Mouse (Mus musculus) heart, embryonic 12.5 days (tissue): ENCODE results near the gene Myo1a. TPM values are rescaled to one million over a fixed set of nuclear protein-coding genes. Genes with fewer than 3 reads are reported as not detected.
A peak's percentile ranks its signal among the peaks of the same experiment; 100 is the strongest.

Source experiments
- ATAC-seq: fragments of 200-750 bp; cut with Nextera tagmentation; 2 replicates; pipeline ENCODE4 v1.8.0; 2017; ENCODE audit warnings: moderate TSS enrichment, moderate library complexity; ENCODE audit not compliant: insufficient number of reproducible peaks, low FRiP score
- H3K27ac ChIP-seq: fragments of 300-500 bp; sonication (generic); 2 replicates; pipeline ENCODE4 v1.5.1; 2016; ENCODE audit warnings: mild to moderate bottlenecking, moderate library complexity; ENCODE audit not compliant: poor library complexity, severe bottlenecking
- H3K27me3 ChIP-seq: fragments of 300-500 bp; sonication (generic); replicated peaks from 2 replicates; pipeline ENCODE4 v1.6.1; 2016; ENCODE audit warnings: mild to moderate bottlenecking, moderate library complexity
- H3K36me3 ChIP-seq: fragments of 300-500 bp; sonication (generic); 2 replicates; pipeline ENCODE4 v1.6.1; 2016; ENCODE audit warnings: mild to moderate bottlenecking, moderate library complexity
- H3K4me1 ChIP-seq: fragments of 300-500 bp; sonication (generic); replicated peaks from 2 replicates; pipeline ENCODE4 v1.6.1; 2016; ENCODE audit warnings: mild to moderate bottlenecking
- H3K4me2 ChIP-seq: fragments of 300-500 bp; sonication (generic); 2 replicates; pipeline ENCODE4 v1.6.1; 2016; ENCODE audit warnings: mild to moderate bottlenecking, moderate library complexity
- H3K4me3 ChIP-seq: fragments of 300-500 bp; sonication (generic); 2 replicates; pipeline ENCODE4 v1.5.1; 2016; ENCODE audit warnings: mild to moderate bottlenecking
- H3K9ac ChIP-seq: fragments of 300-500 bp; sonication (generic); 2 replicates; pipeline ENCODE4 v1.6.1; 2016; ENCODE audit warnings: mild to moderate bottlenecking, moderate library complexity
- H3K9me3 ChIP-seq: fragments of 300-500 bp; sonication (generic); replicated peaks from 2 replicates; pipeline ENCODE4 v1.6.1; 2016; ENCODE audit warnings: mild to moderate bottlenecking, moderate library complexity
- WGBS: fragments of 180-500 bp; shearing (Covaris S2); methylation state at CpG from one replicate; pipeline ENCODE4 v1.1.7; 2016; 5-methylcytosine and 5-hydroxymethylcytosine counted together
- polyA plus RNA-seq: library from polyadenylated mRNA; unstranded; fragments of >200 nt; fragmentation: Nextera tagmentation; extraction: Ambion mirVana; gene quantifications from 2 replicates; pipeline ENCODE4 v1.2.1, GENCODE M21; 2016

Myo1a gene
- polyA plus RNA-seq, 1 experiment from 2014 or later = 0.32 TPM

DNA sequence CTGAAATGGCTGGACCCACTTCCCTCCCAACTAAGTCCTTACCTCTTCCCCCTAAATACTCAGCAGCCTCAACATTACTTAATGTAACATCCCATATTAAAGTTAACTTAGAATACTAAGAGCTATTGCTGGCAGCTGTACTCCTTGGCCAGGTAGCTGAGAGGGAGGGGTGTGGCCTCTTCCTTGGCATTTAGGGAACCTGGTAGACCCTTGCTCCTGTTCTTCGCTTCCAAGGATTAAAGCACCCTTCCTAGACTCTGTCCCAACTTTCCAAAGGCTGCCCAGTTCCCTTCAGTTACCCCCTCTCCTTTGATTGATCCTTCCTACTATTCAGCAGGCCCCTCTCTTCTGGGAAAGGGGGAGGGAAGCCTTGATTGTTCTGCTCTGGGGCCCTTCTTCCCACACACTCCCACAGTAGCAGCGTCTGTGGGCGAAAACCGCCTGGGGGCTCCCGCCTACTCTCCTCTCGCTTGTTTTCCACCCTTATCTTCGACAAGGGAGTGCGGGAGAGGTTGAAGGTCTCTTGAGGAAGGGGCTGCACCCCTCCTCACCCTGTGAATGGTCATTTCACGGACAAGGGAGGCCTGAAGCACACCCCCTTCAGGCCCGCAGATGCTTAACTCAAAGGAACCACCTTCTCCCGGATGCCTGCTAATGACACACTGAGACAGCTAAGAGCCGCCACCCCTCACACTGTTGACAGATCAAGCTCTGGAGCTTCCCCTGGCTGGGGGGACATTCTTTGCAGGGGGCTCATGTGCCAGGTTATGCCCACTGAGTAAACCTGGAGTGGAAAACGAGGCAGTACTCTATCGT lies 39.4 kb upstream of the Myo1a start:
- H3K36me3 ChIP-seq = peaks cover 32% of the 10 kb centered on the region
- peak overlapping the region; percentile 66 for H3K4me3 ChIP-seq
- peak overlapping the region; percentile 87 for H3K4me2 ChIP-seq
- H3K9me3 ChIP-seq = no peaks in the 10 kb centered on the region
- 7% methylated on average over 14 of the region's 14 CpGs for WGBS
- peaks cover 11% of the 10 kb centered on the region for H3K27me3 ChIP-seq
- peak overlapping the region; percentile 84 for H3K9ac ChIP-seq
- H3K4me1 ChIP-seq = peaks cover 73% of the 10 kb centered on the region
- no peak for ATAC-seq
- H3K27ac ChIP-seq = peak overlapping the region; percentile 94

DNA sequence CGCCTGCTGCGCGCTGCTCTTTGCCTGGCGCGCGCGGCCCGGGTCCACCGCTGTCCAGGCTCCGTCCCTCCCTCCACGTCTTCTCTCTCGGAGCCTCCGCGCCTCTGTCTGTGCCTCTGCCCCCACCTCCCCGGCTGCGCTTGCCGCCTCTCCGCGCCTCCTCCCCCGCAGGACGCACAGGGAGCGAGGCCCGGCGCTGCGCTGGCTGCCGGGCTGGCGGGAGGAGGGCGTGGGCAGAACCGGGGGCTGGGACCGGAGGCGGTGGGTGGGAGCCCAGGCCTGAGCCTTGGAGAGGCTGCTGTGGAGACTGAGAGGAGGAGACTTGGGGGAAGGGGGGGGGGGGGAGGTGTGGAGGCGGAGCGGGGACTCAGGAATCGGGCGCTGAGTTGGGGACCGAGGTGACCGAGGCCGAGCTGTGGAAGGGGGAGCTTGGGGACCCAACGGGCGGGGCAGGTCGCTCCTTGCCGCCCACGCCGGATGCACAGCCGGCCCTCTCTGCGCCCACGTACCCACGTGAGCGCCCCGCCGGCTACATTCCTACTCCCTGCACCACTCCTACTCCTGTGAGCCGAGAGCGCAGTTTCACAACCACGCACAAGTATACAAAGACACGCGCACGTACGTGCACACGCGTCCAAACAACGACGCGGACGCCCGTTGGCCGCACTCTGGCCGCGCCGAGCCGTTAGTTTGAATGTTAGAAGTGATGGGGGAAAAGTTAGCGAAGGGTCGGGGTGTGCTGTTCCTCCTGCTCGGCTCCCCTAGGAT lies 38.3 kb upstream of the Myo1a start, which contains the start of gene Nemp1:
Gene Nemp1, plus strand, starts transcription at position 401 of the 768 bp plus-strand sequence.
- Histone ChIP-seq H3K4me2 (peak within 1 kb of the TSS; percentile 87), H3K4me3 (peak within 1 kb of the TSS; percentile 66), H3K9me3 (no peaks in the 10 kb centered on the region), H3K4me1 (peaks cover 62% of the 10 kb centered on the region), H3K27me3 (peaks cover 11% of the 10 kb centered on the region), H3K27ac (peak within 1 kb of the TSS; percentile 94), H3K9ac (peak within 1 kb of the TSS; percentile 84), H3K36me3 (peaks cover 24% of the 10 kb centered on the region)
- peak; percentile 62 for ATAC-seq
- under 1% methylated on average over 63 of the region's 73 CpGs for WGBS

DNA sequence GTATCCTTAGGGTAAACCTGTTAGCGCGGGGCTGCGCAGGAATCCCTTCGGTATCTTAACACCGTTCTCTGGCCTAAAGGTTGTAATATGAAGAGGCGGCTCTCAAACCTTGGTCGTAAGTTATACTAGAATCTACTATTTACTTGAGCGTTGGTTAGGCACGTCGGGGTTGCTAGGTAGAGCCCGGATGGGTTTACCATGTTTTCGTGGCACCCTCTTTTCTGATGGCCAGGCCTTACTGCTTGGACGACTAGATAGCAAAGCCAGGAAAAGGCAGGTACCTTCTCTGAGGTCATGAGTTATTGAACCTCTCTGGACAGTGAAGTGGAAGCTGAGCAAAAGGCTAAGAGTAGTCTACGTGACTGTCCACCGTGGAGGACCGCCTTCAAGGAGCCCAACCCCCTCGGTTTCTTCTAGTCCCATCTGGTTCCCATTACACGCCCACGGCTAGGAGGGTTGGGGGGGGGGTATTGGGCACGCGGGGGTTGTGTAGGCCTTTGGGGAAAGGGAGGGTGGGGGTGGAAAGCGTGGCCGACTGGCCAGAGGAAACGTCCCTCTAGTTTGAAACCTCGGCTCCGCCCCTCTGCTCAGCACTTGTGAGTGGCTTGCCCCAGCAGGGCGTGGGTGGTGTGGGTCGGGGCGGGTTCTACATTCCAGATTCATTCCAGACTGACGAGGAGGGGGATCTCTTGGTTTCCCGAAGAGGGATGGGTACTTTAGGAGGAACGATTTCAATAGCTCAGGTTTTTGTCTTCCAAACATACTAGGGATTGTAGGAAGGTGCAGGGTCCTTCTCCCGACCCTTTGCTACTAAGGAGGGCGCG lies 37.5 kb upstream of the Myo1a start:
- ATAC-seq = peak; percentile 73
- H3K27ac ChIP-seq = peak overlapping the region; percentile 94
- H3K27me3 ChIP-seq = peaks cover 11% of the 10 kb centered on the region
- under 1% methylated on average over 34 of the region's 35 CpGs for WGBS
- H3K4me3 ChIP-seq = peak overlapping the region; percentile 66
- no peaks in the 10 kb centered on the region for H3K9me3 ChIP-seq
- H3K4me2 ChIP-seq = peak overlapping the region; percentile 87
- peaks cover 54% of the 10 kb centered on the region for H3K4me1 ChIP-seq
- peaks cover 24% of the 10 kb centered on the region for H3K36me3 ChIP-seq
- H3K9ac ChIP-seq = peak overlapping the region; percentile 84

DNA sequence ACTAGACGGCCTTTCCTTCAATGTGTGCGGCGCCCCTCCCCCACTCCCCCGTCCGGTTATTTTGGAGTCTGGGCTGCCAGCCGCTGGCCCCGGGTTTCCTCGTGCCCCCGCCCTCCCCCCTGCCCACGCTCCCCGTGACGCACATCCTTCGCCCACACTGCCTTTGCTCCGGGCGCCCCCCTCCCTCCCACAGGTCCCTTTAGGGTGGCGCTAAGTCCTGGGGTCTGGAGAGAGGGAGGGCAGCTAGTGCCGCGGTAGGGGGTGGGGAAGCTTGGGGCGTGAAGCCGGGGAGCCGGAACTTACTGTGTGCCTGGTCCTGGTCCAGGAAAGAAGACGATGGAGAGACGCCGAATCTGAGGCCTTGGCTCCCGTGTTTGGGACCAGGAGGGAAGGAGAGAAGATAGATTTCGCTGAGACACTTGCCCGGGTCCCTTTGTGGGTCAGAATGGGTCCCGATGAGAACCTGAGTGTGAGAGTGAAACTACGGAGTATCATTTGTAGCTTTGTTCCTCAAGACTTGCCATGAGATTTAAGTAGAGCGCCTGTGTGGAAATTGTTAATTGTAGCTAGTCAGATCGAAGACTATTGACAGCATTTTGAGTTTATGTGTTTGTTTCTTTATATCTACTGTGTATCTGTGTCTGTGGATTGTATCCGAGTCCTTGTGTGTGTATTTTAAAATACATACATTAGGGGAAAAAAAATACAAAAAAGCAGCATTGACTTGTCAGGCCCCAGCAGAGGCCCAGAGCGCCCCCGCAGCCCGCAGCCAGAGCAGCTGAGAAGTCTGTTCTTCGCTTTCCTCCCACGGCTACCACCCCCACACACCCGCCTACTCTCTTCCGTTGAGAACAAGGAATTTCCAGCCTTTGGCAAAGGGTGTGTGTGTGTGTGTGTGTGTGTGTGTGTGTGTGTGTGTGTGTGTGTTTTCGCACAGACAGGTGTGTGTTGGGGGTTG lies 36.6 kb upstream of the Myo1a start, which contains the start of gene Nab2:
Gene Nab2, minus strand, starts transcription at position 476 of the 958 bp plus-strand sequence.
- Histone ChIP-seq H3K9me3 (no peaks in the 10 kb centered on the region), H3K4me1 (peaks cover 45% of the 10 kb centered on the region), H3K9ac (peak within 1 kb of the TSS; percentile 84), H3K36me3 (peaks cover 16% of the 10 kb centered on the region), H3K27me3 (peaks cover 11% of the 10 kb centered on the region), H3K4me2 (peak within 1 kb of the TSS; percentile 87), H3K4me3 (peak within 1 kb of the TSS; percentile 66), H3K27ac (peak within 1 kb of the TSS; percentile 94)
- peak; percentile 64 for ATAC-seq
- WGBS = 2% methylated on average over 40 of the region's 40 CpGs

DNA sequence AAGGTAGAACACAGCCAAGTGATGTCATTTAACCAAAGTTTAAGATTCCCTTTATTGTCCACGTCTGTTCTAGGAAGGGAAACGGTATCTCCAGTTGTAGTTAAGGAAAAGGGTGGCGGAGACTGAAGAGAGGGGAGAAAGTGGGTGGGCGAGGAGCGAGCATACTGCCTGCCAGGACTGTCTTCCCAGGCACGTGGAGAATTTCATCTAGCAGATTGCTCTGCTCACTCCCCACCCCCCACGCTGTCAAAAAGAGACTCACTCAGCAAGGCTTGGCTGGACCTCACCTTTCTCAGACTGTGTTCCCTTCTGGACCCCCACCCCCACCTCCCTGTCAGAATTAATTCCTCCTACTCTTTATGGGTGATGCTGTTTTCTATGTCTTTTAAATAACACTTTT lies 35.8 kb upstream of the Myo1a start:
- Histone ChIP-seq H3K9me3 (no peaks in the 10 kb centered on the region), H3K36me3 (peaks cover 8% of the 10 kb centered on the region), H3K9ac (0 out of 2 replicates have a peak overlapping the region, but pooled peaks have one; percentile 40), H3K4me3 (peak overlapping the region; percentile 66), H3K4me1 (peaks cover 37% of the 10 kb centered on the region), H3K4me2 (peak overlapping the region; percentile 87), H3K27me3 (peaks cover 8% of the 10 kb centered on the region), H3K27ac (peak overlapping the region; percentile 94)
- no peak for ATAC-seq
- WGBS = 6% methylated on average over 7 of the region's 7 CpGs

DNA sequence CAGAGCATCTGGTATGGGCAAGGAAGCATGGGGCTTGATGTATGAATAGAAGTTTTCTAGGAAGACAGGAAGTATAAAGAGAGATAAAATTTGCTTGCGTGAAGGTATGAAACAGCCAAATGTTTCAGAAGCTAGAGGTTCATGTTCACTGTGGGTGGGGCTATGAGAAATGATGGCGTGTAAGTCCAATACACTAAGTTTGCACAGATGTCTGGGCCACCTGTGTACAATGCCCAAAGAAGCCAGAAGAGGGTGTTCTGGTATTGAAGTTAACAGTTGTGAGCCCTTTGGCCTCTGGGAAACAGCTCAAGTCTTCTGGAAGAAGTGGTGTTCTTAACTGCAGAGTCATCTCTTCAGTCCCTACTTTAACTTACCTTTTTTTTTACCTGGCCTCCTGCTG lies 34.8 kb upstream of the Myo1a start:
- Histone ChIP-seq H3K27ac (no peak overlapping the region), H3K27me3 (no peaks in the 10 kb centered on the region), H3K9me3 (no peaks in the 10 kb centered on the region), H3K9ac (no peak overlapping the region), H3K4me1 (peaks cover 27% of the 10 kb centered on the region), H3K36me3 (no peaks in the 10 kb centered on the region), H3K4me3 (no peak overlapping the region), H3K4me2 (no peak overlapping the region)
- WGBS = 78% methylated on average over 2 of the region's 2 CpGs
- ATAC-seq = no peak

DNA sequence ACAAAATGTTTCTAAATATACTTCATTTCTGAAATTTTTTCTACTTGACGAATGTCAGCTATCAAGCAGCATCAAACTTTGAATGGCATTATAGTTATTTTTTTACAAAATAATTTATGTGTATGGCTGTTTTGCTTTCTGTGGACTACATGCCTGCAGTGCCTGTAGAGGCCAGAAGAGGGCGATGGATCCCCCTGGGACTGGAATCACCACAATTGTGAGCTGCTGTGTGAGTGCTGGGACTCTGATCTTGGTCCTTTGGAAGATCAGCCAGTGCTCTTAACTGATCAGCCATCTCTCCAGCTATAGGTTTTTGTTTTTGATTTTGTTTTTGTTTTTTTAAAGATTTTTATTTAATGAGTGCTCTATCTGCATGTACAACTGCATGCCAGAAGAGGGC lies 33.7 kb upstream of the Myo1a start:
- Histone ChIP-seq H3K9ac (no peak overlapping the region), H3K9me3 (no peaks in the 10 kb centered on the region), H3K27me3 (no peaks in the 10 kb centered on the region), H3K4me2 (no peak overlapping the region), H3K4me1 (peaks cover 20% of the 10 kb centered on the region), H3K36me3 (no peaks in the 10 kb centered on the region), H3K27ac (no peak overlapping the region), H3K4me3 (no peak overlapping the region)
- no peak for ATAC-seq
- WGBS = 38% methylated on average over 2 of the region's 2 CpGs

DNA sequence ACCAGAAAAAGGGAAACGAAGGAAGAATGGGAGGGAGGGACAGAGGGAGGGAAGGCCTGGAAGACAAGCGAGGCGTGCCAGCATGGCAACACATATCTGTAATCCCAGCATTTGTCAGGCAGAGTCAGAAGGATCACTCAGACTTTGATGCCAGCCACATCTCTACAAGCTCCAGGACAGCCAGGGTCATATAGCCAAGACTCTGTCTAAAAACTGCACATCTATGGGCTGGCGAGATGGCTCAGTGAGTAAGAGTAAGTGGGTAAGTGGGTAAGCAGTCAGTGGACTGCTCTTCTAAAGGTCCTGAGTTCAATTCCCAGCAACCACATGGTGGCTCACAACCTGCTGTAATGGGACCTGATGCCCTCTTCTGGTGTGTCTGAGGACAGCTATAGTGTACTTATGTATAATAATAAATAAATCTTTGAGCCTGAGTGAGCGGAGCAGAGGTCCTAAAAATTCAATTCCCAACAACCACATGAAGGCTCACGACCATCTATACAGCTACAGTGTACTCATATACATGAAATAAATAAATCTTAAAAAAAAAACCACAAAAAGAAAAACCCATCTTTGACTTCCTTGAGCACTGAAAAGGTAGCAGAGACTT lies 30.8 kb upstream of the Myo1a start:
- Histone ChIP-seq H3K4me1 (peaks cover 17% of the 10 kb centered on the region), H3K9me3 (no peaks in the 10 kb centered on the region), H3K27ac (no peak overlapping the region), H3K36me3 (no peaks in the 10 kb centered on the region), H3K4me3 (no peak overlapping the region), H3K9ac (no peak overlapping the region), H3K4me2 (no peak overlapping the region), H3K27me3 (no peaks in the 10 kb centered on the region)
- WGBS = 85% methylated on average over 6 of the region's 6 CpGs
- no peak for ATAC-seq

DNA sequence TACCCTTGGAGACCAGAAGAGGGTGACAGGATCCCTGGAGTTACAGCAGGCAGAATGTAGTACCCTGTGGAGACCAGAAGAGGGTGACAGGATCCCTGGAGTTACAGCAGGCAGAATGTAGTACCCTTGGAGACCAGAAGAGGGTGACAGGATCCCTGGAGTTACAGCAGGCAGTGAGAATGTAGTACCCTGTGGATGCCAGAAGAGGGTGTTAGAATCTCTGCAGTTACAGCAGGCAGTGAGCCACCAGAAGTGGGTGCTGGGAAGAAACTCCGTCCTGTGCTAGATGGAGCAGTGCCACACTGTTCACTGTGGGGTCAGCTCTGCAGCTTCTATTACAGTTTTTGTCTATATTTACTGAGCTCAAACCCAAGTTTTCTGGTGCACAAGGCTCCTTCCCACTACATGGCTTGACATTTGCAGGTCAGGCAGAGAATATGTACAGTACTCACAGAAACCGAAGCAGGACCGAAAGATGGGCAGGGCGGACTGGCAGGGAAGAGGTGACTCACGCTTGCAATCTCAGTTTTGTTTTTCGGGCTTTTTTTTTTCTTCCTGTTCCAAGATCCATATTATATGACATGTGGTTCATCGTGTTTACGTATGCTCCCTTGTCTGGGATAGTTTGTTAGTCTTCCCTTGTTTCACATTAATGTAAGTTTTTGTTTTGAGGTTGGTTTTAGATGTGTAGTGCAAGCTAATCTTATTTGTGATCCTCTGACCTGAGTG lies 30.0 kb upstream of the Myo1a start:
- Histone ChIP-seq H3K27me3 (no peaks in the 10 kb centered on the region), H3K4me3 (no peak overlapping the region), H3K9ac (no peak overlapping the region; the same call in 1 of the 2 replicates), H3K9me3 (no peaks in the 10 kb centered on the region), H3K4me2 (no peak overlapping the region), H3K36me3 (no peaks in the 10 kb centered on the region), H3K27ac (peak overlapping the region; percentile 64; the same call in 1 of the 2 replicates), H3K4me1 (peaks cover 9% of the 10 kb centered on the region)
- no peak for ATAC-seq
- 79% methylated on average over 8 of the region's 8 CpGs for WGBS
